Mouse (Mus musculus) urinary bladder, postnatal 0 days (tissue): ENCODE data around the gene Colgalt2. TPM values are rescaled to one million over a fixed set of nuclear protein-coding genes. Genes with fewer than 3 reads are reported as not detected.

Experiments
- polyA plus RNA-seq: library from polyadenylated mRNA; unstranded; fragments of >200 nt; fragmentation: Nextera tagmentation; extraction: Ambion mirVana; gene quantifications from 2 replicates; pipeline ENCODE4 v1.2.1, GENCODE M21; 2015

The Colgalt2 gene
- 0.07 and 0.08 TPM in 2 replicates for polyA plus RNA-seq

DNA sequence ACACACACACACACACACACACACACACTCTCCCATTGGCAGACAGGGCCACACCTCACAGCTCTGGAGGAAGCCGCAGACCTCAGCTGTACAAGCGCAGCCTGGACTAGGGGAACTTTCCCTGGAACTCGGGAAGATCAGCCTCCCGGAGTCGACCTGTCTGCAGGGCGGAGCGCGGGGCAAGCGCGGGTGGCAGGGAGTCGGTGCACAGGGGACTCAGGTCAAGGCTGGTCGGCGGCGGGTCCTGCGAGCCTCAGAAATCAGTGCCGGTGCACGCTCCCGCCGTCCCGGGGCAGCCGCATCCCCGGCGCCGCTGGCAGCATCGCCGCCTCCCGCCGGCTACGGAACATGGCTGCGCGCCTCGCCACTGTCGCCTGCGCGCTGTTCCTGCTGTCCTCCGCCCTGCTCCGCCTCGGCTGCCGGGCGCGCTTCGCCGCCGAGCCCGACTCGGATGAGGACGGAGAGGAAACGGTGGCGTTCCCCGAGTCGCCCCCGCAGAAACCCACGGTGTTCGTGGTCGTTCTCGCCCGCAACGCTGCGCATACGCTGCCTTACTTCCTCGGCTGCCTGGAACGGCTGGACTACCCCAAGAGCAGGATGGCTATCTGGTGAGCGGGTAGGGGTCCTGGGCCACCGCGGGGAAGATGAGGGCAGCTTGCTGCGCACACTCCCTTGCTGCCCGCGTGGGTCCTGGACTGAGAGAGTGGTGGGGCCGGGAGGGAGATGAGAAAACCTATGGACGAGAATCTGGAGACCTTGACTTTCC, at the start of gene Colgalt2:
Colgalt2 (plus strand) TSS at position 41 of the 766 bp plus-strand sequence.

DNA sequence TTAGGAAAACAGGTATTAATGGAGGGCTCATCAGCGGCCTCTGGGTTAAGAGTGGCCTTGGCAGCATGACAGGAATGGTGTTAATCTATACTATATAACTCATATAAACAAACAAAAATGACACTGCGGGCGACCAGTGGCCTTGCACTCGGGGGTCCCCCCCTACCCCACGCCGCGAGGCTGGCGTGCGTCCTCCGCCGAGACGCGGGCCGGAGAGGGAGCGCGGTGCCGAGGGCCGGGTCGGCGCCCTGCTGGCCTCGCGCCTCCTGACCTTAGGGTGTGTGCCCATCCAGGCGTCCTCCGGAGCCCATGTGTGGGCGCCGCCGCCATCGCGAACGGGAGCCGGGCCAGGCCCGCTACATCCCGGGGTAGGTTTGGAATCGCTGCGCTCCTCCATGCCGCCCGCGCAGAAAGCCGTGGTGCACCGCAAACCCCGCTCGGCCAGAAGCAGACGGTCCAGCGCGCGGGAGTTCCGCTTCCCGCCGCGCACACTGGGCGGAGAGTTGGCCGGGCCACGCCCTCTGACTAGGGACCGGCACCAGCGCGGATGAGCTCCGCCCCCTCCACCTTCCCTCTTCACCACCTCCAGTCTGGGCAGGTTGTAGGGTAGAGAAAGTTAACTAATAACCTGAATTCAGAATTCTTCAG, 13.3 kb upstream of the Colgalt2 start, which contains the start of gene Tsen15:
Tsen15 (minus strand) TSS at position 501 of the 648 bp plus-strand sequence.

Other genes starting within 250 kb of the Colgalt2 start
- gene Tsen15, start 13.1 kb upstream of the Colgalt2 start, polyA plus RNA-seq: 28.5 and 29.2 TPM in 2 replicates